Mouse (Mus musculus): ENCODE measurements at regions not wholly inside any gene's neighbourhood (a gene's known extent, or its start where the extent isn't known, plus 50 kb on each side); places are given as distances from the start of the nearest gene placed in this dataset.
A peak's percentile ranks its signal among the peaks of the same experiment; 100 is the strongest.

DNA sequence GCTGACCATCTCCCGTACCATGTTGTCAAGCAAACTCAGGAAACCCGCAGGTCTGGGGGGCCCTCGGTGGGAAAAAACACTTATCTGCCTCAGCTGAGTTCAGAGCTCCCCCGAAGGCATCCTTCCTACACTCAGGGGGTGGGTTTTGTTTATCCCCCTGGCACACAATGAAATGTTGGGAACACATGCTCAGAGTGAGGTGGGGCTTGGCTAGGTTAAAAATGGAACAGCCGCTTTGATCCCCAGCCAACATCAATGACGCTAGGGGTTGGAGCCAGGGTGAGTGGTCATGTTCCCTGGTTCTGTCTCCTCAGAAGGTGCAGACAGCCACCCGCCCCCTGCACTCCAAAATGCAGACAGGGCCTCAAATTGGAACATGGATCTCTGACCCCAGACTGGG, 221.3 kb upstream of the Tbx3 start:
- Histone ChIP-seq H3K36me3 (ENCODE audit: control insufficient read depth, insufficient read depth) (no peaks in the 10 kb centered on the region), H3ac (ENCODE audit: control insufficient read depth, insufficient read length) (no peak overlapping the region), H3K79me2 (ENCODE audit: control insufficient read depth, insufficient read depth) (no peaks in the 10 kb centered on the region), H3K4me3 (no peak overlapping the region), H3K4me2 (ENCODE audit: low read depth) (no peak overlapping the region), H3K27me3 (ENCODE audit: control insufficient read depth, insufficient read depth, insufficient read length) (no peaks in the 10 kb centered on the region)
- TF ChIP-seq CEBPB (IDR thresholded peaks at IDR 0.05; ENCODE audit: insufficient read depth, poor library complexity, severe bottlenecking): no peak
- TF ChIP-seq MYOG (IDR thresholded peaks at IDR 0.05; ENCODE audit: control insufficient read depth in 1 of 3, insufficient read depth in 1 of 3, insufficient read length in 2 of 3, low read depth in 2 of 3): no peak

GRCm38 (mm10) chr5:119459751-119460150, 210.7 kb upstream of the Tbx3 start:
- no peak overlapping the region for H3ac ChIP-seq (ENCODE audit: control insufficient read depth, insufficient read length)
- H3K4me2 ChIP-seq (ENCODE audit: low read depth): no peak overlapping the region
- TF ChIP-seq MYOD1 (IDR thresholded peaks at IDR 0.05; ENCODE audit: control insufficient read depth in 1 of 3, insufficient read length in 2 of 3, low read depth in 2 of 3) (no peak), TCF3 (IDR thresholded peaks at IDR 0.05; ENCODE audit: insufficient read length, low read depth) (no peak), MAX (IDR thresholded peaks at IDR 0.05; ENCODE audit: low read depth) (no peak), USF1 (IDR thresholded peaks at IDR 0.05; ENCODE audit: low read depth) (no peak), POLR2A (IDR thresholded peaks at IDR 0.05; ENCODE audit: insufficient read length, low read depth) (no peak), E2F4 (IDR thresholded peaks at IDR 0.05; ENCODE audit: insufficient read depth) (no peak), CEBPB (IDR thresholded peaks at IDR 0.05; ENCODE audit: insufficient read depth, poor library complexity, severe bottlenecking) (no peak)
- H3K4me3 ChIP-seq: no peak overlapping the region
- H3K36me3 ChIP-seq (ENCODE audit: control insufficient read depth, insufficient read depth): no peaks in the 10 kb centered on the region
- H3K27me3 ChIP-seq (ENCODE audit: control insufficient read depth, insufficient read depth, insufficient read length): no peaks in the 10 kb centered on the region
- H3K79me2 ChIP-seq (ENCODE audit: control insufficient read depth, insufficient read depth): no peaks in the 10 kb centered on the region

- H3K4me2 ChIP-seq (ENCODE audit: low read depth): no peak overlapping the region
- H3K79me2 ChIP-seq (ENCODE audit: control insufficient read depth, insufficient read depth): no peaks in the 10 kb centered on the region
- no peaks in the 10 kb centered on the region for H3K27me3 ChIP-seq (ENCODE audit: control insufficient read depth, insufficient read depth, insufficient read length)
- no peak overlapping the region for H3K4me3 ChIP-seq
- no peak for TF ChIP-seq MYOD1 (IDR thresholded peaks at IDR 0.05; ENCODE audit: control insufficient read depth in 1 of 3, insufficient read length in 2 of 3, low read depth in 2 of 3)
- H3K36me3 ChIP-seq (ENCODE audit: control insufficient read depth, insufficient read depth): no peaks in the 10 kb centered on the region
- no peak overlapping the region for H3ac ChIP-seq (ENCODE audit: control insufficient read depth, insufficient read length)
Observed at GRCm38 (mm10) chr5:119462659-119463530, 207.6 kb upstream of the Tbx3 start.

DNA sequence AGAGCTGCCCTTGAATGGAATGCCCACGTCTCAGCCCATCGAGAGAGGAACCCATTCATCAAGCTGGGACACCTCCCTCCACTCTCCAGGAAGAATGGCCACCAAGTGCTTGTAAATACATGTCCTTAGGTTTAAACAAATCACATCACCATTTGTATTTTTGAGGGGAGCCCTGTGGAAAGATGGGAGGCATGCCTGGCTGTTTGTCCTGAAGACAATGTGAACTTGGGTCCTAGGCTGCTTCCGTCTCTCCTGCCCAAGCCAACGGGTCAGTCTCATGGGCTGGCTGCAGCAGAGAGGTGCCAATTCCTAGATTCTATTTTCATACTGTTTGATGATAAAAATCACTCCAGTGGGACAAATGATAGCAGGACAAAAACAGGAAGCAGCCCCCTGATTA, 205.9 kb upstream of the Tbx3 start:
- no peaks in the 10 kb centered on the region for H3K27me3 ChIP-seq (ENCODE audit: control insufficient read depth, insufficient read depth, insufficient read length)
- no peak overlapping the region for H3ac ChIP-seq (ENCODE audit: control insufficient read depth, insufficient read length)
- H3K4me3 ChIP-seq: no peak overlapping the region
- no peaks in the 10 kb centered on the region for H3K36me3 ChIP-seq (ENCODE audit: control insufficient read depth, insufficient read depth)
- TF ChIP-seq MAX (IDR thresholded peaks at IDR 0.05; ENCODE audit: low read depth) (no peak), USF1 (IDR thresholded peaks at IDR 0.05; ENCODE audit: low read depth) (no peak), MYOD1 (IDR thresholded peaks at IDR 0.05; ENCODE audit: control insufficient read depth in 1 of 3, insufficient read length in 2 of 3, low read depth in 2 of 3) (no peak), REST (IDR thresholded peaks at IDR 0.05; ENCODE audit: insufficient read depth, insufficient read length) (no peak), E2F4 (IDR thresholded peaks at IDR 0.05; ENCODE audit: insufficient read depth) (no peak), POLR2A (IDR thresholded peaks at IDR 0.05; ENCODE audit: insufficient read length, low read depth) (no peak), TCF3 (IDR thresholded peaks at IDR 0.05; ENCODE audit: insufficient read length, low read depth) (no peak), TCF12 (IDR thresholded peaks at IDR 0.05; ENCODE audit: insufficient read depth, poor library complexity, severe bottlenecking) (no peak), CEBPB (IDR thresholded peaks at IDR 0.05; ENCODE audit: insufficient read depth, poor library complexity, severe bottlenecking) (no peak)
- H3K79me2 ChIP-seq (ENCODE audit: control insufficient read depth, insufficient read depth): no peaks in the 10 kb centered on the region
- H3K4me2 ChIP-seq (ENCODE audit: low read depth): no peak overlapping the region

GRCm38 (mm10) chr5:119467346-119468085, 203.0 kb upstream of the Tbx3 start:
- Histone ChIP-seq H3ac (ENCODE audit: control insufficient read depth, insufficient read length) (no peak overlapping the region), H3K79me2 (ENCODE audit: control insufficient read depth, insufficient read depth) (no peaks in the 10 kb centered on the region), H3K4me3 (no peak overlapping the region), H3K27me3 (ENCODE audit: control insufficient read depth, insufficient read depth, insufficient read length) (no peaks in the 10 kb centered on the region), H3K4me2 (ENCODE audit: low read depth) (peak overlapping the region; percentile 71), H3K36me3 (ENCODE audit: control insufficient read depth, insufficient read depth) (no peaks in the 10 kb centered on the region)
- TF ChIP-seq USF1 (IDR thresholded peaks at IDR 0.05; ENCODE audit: low read depth): peak; percentile 81
- peak; percentile 32; the same call in 1 of the 2 replicates for TF ChIP-seq CEBPB (IDR thresholded peaks at IDR 0.05; ENCODE audit: insufficient read depth, poor library complexity, severe bottlenecking)
- no peak for TF ChIP-seq TCF3 (IDR thresholded peaks at IDR 0.05; ENCODE audit: insufficient read length, low read depth)
- TF ChIP-seq MYOG (IDR thresholded peaks at IDR 0.05; ENCODE audit: control insufficient read depth in 1 of 3, insufficient read depth in 1 of 3, insufficient read length in 2 of 3, low read depth in 2 of 3): peak in 2 of 3 experiments; percentile 40 to 68
- TF ChIP-seq POLR2A (IDR thresholded peaks at IDR 0.05; ENCODE audit: insufficient read length, low read depth): peak; percentile 62
- TF ChIP-seq POLR2AphosphoS2 (IDR thresholded peaks at IDR 0.05; ENCODE audit: insufficient read length, low read depth): peak; percentile 43
- TF ChIP-seq SRF (IDR thresholded peaks at IDR 0.05; ENCODE audit: control insufficient read depth, insufficient read length, low read depth): no peak
- peak in 2 of 3 experiments; percentile 72 to 83 for TF ChIP-seq MYOD1 (IDR thresholded peaks at IDR 0.05; ENCODE audit: control insufficient read depth in 1 of 3, insufficient read length in 2 of 3, low read depth in 2 of 3)
- TF ChIP-seq TCF12 (IDR thresholded peaks at IDR 0.05; ENCODE audit: insufficient read depth, poor library complexity, severe bottlenecking): no peak
